Mouse (Mus musculus) ES-E14 (cell line): Measurements from ENCODE around the gene Rbmxl1.

ENCODE experiments used
- HCFC1 ChIP-seq: IDR thresholded peaks from 2 replicates; pipeline ENCODE4 v1.6.1; 2012; ENCODE audit warnings: low read length, inconsistent platforms, borderline replicate concordance; ENCODE audit not compliant: insufficient read depth
- MAFK ChIP-seq: IDR thresholded peaks from 2 replicates; pipeline ENCODE4 v1.6.1; 2014; ENCODE audit warnings: mild to moderate bottlenecking, low read depth, low read length, inconsistent platforms; ENCODE audit not compliant: insufficient read depth
- ZC3H11A ChIP-seq: IDR thresholded peaks from 2 replicates; pipeline ENCODE4 v1.6.1; 2012; ENCODE audit warnings: low read depth, mild to moderate bottlenecking, inconsistent platforms, low read length, borderline replicate concordance

DNA sequence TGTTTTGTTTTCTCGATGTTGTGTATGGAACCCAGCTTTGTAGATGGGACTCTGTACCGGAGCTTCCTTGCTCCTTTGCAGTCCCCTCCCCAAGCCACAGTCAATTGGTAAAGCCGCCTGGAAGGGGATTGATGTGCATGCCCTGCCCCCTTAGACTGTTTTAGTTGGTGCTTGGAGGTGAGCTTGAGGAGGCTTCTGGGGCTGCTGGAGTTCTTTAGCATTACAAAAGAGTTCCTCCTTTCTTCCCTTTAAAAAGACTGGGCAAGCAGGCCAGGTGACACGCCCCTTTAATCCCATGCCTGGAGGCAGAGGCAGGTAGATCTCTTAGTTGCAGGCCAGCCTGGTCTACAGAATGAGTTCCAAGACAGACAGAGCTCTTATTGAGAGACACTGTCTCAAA lies 4.4 kb upstream of the Rbmxl1 start:
- TF ChIP-seq HCFC1 (no peak), MAFK (no peak), ZC3H11A (no peak)
